Mouse (Mus musculus): ENCODE measurements around the gene Gm11444.

DNA sequence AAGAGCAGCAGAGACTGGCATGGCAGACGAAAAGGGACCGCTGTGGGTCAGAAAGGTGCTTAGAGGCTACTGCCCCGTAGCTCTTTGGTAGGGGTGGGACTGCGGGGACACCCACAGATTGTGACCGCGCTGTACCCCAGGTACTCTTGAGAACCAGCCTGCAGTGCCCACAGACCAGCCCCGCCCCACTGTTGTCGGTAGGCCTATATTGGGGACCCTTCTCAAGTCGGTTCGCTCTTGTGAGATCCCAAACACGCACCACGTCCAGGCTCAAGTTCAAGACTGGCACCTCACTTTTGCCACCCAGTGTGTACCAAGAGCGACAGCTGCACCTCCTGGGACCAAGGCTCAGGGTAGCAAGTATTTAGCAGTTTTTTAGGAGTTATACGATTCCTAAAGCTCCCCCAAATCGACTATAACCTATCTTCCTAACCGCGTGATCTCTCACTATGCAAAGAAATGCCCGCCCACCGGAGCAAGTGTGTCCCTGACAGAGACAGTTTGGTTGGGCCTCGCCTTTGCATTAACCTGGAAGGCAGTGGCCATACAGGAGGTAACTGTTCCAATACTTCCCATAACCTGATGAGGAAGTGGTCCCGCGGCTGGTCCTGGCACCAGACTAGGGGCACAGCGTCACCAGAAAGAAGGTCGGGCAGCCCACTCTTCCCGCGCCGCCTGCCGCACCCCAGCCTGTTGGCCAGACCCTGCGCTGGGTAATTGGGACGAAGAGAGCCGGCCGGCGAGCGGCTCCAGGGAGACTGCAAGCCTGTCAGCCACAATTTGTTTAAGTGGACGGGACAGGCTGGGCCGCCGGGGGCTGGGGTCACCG lies 21.2 kb downstream of the Gm11444 start:
- no peak for TF ChIP-seq CTCF (IDR thresholded peaks at IDR 0.05; ENCODE audit: low read depth)
- no peak for TF ChIP-seq EP300 (IDR thresholded peaks at IDR 0.05; ENCODE audit: low read depth)
